Comparison of ENCODE assay signal across 23 mouse cellular contexts in the genomic region with DNA sequence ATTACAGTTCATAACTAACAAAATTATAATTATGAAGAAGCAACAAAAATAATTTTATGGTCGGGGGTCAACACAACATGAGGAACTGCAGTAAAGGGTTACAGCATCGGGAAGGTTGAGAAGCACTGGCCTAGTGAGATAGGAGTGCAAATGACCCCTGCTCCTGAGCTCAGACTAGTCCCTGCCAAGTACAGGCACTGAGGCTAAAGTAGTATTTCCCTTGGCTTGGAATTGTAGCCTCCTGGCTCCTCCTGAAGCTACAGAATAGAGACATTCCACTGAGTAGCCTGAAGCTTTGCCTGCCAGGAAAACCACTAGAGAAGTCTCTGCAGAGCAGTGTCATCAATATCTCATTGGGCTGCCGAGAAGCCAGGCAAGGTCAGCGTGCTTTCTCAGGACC. TPM values are rescaled to one million over a fixed set of nuclear protein-coding genes. Genes with fewer than 3 reads are reported as not detected.
DNase-seq lines count a peak whose midpoint lies in the region; ATAC-seq and TF ChIP-seq lines count a peak whose summit lies in the region.
"Had no signal": no experiment of that assay in that cellular context is flagged by ENCODE, and none has a peak within 500 bp of the region (broad histone marks: within the 10 kb centered on the region; RNA-seq: fewer than 3 reads in every experiment).

No protein-coding gene starts in this region.

- no peak for TF ChIP-seq POLR2A in thymus, adult 2 months (IDR thresholded peaks at IDR 0.05; ENCODE audit: control insufficient read depth, extremely low read depth, insufficient read depth, low read length, poor library complexity)

- H3K36me3 ChIP-seq in kidney, embryonic 16.5 days (ENCODE audit: insufficient read depth, low read length) = no peaks in the 10 kb centered on the region
- no peaks in the 10 kb centered on the region for H3K36me3 ChIP-seq in limb, embryonic 11.5 days (ENCODE audit: control insufficient read depth, insufficient read depth, low read length)
- H3K36me3 ChIP-seq in thymus, adult 2 months (ENCODE audit: control insufficient read depth, insufficient read depth, low read length) = no peaks in the 10 kb centered on the region
- H3K36me3 ChIP-seq: heart, embryonic 12.5 days; hindbrain, embryonic 13.5 days; midbrain, embryonic 15.5 days; neural tube, embryonic 15.5 days had no signal

- no peaks in the 10 kb centered on the region for H3K9me3 ChIP-seq in kidney, embryonic 16.5 days (ENCODE audit: low read length)
- no peaks in the 10 kb centered on the region for H3K9me3 ChIP-seq in limb, embryonic 11.5 days (ENCODE audit: control insufficient read depth, low read length)
- H3K9me3 ChIP-seq: forebrain, embryonic 13.5 days; heart, embryonic 12.5 days; hindbrain, embryonic 13.5 days; megakaryocyte, embryonic 14.5 days; midbrain, embryonic 15.5 days; neural tube, embryonic 15.5 days had no signal

- H3K27me3 ChIP-seq in kidney, embryonic 16.5 days (ENCODE audit: insufficient read depth, low read length) = no peaks in the 10 kb centered on the region
- no peaks in the 10 kb centered on the region for H3K27me3 ChIP-seq in limb, embryonic 11.5 days (ENCODE audit: control insufficient read depth, insufficient read depth, low read length)
- no peaks in the 10 kb centered on the region for H3K27me3 ChIP-seq in thymus, adult 2 months (ENCODE audit: control insufficient read depth, insufficient read depth, low read length)
- H3K27me3 ChIP-seq: forebrain, embryonic 13.5 days; heart, embryonic 12.5 days; hindbrain, embryonic 13.5 days; megakaryocyte, embryonic 14.5 days; midbrain, embryonic 15.5 days; neural tube, embryonic 15.5 days had no signal

- 0 out of 2 replicates have a peak, but pooled peaks cover 3% of the 10 kb centered on the region for H3K4me1 ChIP-seq in kidney, embryonic 16.5 days (ENCODE audit: insufficient read depth, low read length)
- peaks cover 14% of the 10 kb centered on the region for H3K4me1 ChIP-seq in limb, embryonic 11.5 days (ENCODE audit: control insufficient read depth, insufficient read depth, low read length)
- no peaks in the 10 kb centered on the region for H3K4me1 ChIP-seq in thymus, adult 2 months (replicated peaks; ENCODE audit: control insufficient read depth, insufficient read depth, low read length)
- H3K4me1 ChIP-seq: forebrain, embryonic 13.5 days; heart, embryonic 12.5 days; hindbrain, embryonic 13.5 days; megakaryocyte, embryonic 14.5 days; midbrain, embryonic 15.5 days; neural tube, embryonic 15.5 days had no signal

- peak; percentile 44; the same call in 1 of the 2 replicates for ATAC-seq in kidney, embryonic 16.5 days (ENCODE audit: low FRiP score, low TSS enrichment)
- ATAC-seq in limb, embryonic 11.5 days (ENCODE audit: insufficient number of reproducible peaks, low FRiP score, low TSS enrichment, low read depth) = no peak
- no peak for ATAC-seq in granulocyte monocyte progenitor cell, adult 5-6 weeks (replicated peaks; ENCODE audit: poor library complexity, severe bottlenecking)
- ATAC-seq: forebrain, embryonic 13.5 days; inflammation-experienced regulatory T-cells, adult 6 months; liver, postnatal 0 days; midbrain, embryonic 15.5 days had no signal

- no peak overlapping the region for H3K27ac ChIP-seq in kidney, embryonic 16.5 days (ENCODE audit: low read length)
- peak overlapping the region; percentile 62; the same call in 1 of the 2 replicates for H3K27ac ChIP-seq in limb, embryonic 11.5 days (replicated peaks; ENCODE audit: low read depth, low read length)
- H3K27ac ChIP-seq in thymus, adult 2 months (ENCODE audit: control insufficient read depth, insufficient read depth, low read length) = no peak overlapping the region
- H3K27ac ChIP-seq: forebrain, embryonic 13.5 days; hindbrain, embryonic 13.5 days; midbrain, embryonic 15.5 days; neural tube, embryonic 15.5 days had no signal

- H3K4me2 ChIP-seq in kidney, embryonic 16.5 days (replicated peaks; ENCODE audit: low read depth, low read length) = no peak overlapping the region
- no peak overlapping the region for H3K4me2 ChIP-seq in limb, embryonic 11.5 days (ENCODE audit: low read depth, severe bottlenecking)
- H3K4me2 ChIP-seq: forebrain, embryonic 13.5 days; heart, embryonic 12.5 days; hindbrain, embryonic 13.5 days; midbrain, embryonic 15.5 days; neural tube, embryonic 15.5 days had no signal

- no peak for TF ChIP-seq CTCF in thymus, adult 2 months (IDR thresholded peaks at IDR 0.05; ENCODE audit: borderline replicate concordance, control insufficient read depth, extremely low read depth, insufficient read depth, low read length, poor library complexity)

- WGBS in kidney, embryonic 16.5 days = 47% methylated on average over 4 of the region's 4 CpGs
- 76% methylated on average over 4 of the region's 4 CpGs for WGBS in limb, embryonic 11.5 days
- 85% methylated on average over 4 of the region's 4 CpGs for WGBS in thymus, adult 2 months

- DNase-seq in adrenal gland, adult (ENCODE audit: inconsistent age in 2 of 2, low spot score in 1 of 2) = peak; percentile 8 to 21
- DNase-seq in adrenal gland, postnatal 4 days (ENCODE audit: low spot score in 2 of 2) = no peak
- DNase-seq in heart, adult 11 months = peak; percentile 73
- no peak for DNase-seq in heart, postnatal 4 days
- no peak for DNase-seq in limb, embryonic 11.5 days (ENCODE audit: low spot score)
- no peak for DNase-seq in thymus, adult 2 months
- DNase-seq: cerebellum, adult 11-12 months; cerebellum, postnatal 25 days; liver; liver, postnatal 0 days; spleen, adult 18-20 months had no signal

- H3K9ac ChIP-seq in kidney, embryonic 16.5 days (replicated peaks; ENCODE audit: low read length) = no peak overlapping the region
- H3K9ac ChIP-seq in limb, embryonic 11.5 days (ENCODE audit: low read length) = no peak overlapping the region
- H3K9ac ChIP-seq: forebrain, embryonic 13.5 days; heart, embryonic 12.5 days; hindbrain, embryonic 13.5 days; liver, postnatal 0 days; midbrain, embryonic 15.5 days; neural tube, embryonic 15.5 days had no signal

- H3K4me3 ChIP-seq in kidney, embryonic 16.5 days (ENCODE audit: low read length) = no peak overlapping the region
- no peak overlapping the region for H3K4me3 ChIP-seq in limb, embryonic 11.5 days (ENCODE audit: low read depth, low read length)
- H3K4me3 ChIP-seq in thymus, adult 2 months (ENCODE audit: control insufficient read depth, insufficient read depth, low read length) = no peak overlapping the region
- H3K4me3 ChIP-seq: forebrain, embryonic 13.5 days; heart, embryonic 12.5 days; hindbrain, embryonic 13.5 days; megakaryocyte, embryonic 14.5 days; midbrain, embryonic 15.5 days; neural tube, embryonic 15.5 days had no signal

RNA-seq across cellular contexts. Expression of gene Mettl11b, which starts 53.7 kb away (rescaled TPM):
- under 1 TPM; 0.34 to 0.42 TPM for total RNA-seq in adrenal gland, postnatal 4 days (2021)
- total RNA-seq in heart, postnatal 4 days (2021) = under 1 TPM; 0.21 to 0.34 TPM
- polyA plus RNA-seq in kidney, embryonic 16.5 days (2015; fragmentation: Nextera tagmentation; extraction: Ambion mirVana) = 0.13 and 0.25 TPM in 2 replicates
- 0.10 and 0.27 TPM in 2 replicates for polyA plus RNA-seq in limb, embryonic 11.5 days (2014; fragmentation: Nextera tagmentation; extraction: Ambion mirVana)
- polyA plus RNA-seq in thymus, adult 2 months (2012; rRNA removed) = not detected in 2 replicates
- total RNA-seq in granulocyte monocyte progenitor cell, adult 5-6 weeks (2014; fragmentation: Nextera tagmentation) = not detected in 2 replicates
- not detected in 2 replicates for total RNA-seq in granulocyte monocyte progenitor cell, adult 5-6 weeks (2017)
- total RNA-seq: ES-E14 had no signal
- polyA plus RNA-seq: inflammation-experienced regulatory T-cells, adult 6 months; large intestine, adult 2 months; liver, postnatal 0 days; thymus, postnatal 0 days had no signal

Comparison
In these comparisons a context has a peak if more than half of its experiments do, and no peak if none do; other contexts are left out.
1. DNase-seq: peak in adrenal gland, adult (2 of 2) and heart, adult 11 months (single experiment); none in adrenal gland, postnatal 4 days (0 of 2), heart, postnatal 4 days (single experiment), limb, embryonic 11.5 days (single experiment) and thymus, adult 2 months (single experiment).